Mouse (Mus musculus) embryo, embryonic 11 days (tissue): ENCODE results near the gene Pcyt1a.

Source experiments
- DNase-seq: peaks from one replicate; pipeline ENCODE4 v3.0.0-alpha.2; 2015

Pcyt1a gene

GRCm38 (mm10) chr16:32430474-32431046, at the start of gene Pcyt1a:
Gene Pcyt1a, plus strand, starts transcription at chr16:32430921.
- peak; percentile 96 for DNase-seq

DNA sequence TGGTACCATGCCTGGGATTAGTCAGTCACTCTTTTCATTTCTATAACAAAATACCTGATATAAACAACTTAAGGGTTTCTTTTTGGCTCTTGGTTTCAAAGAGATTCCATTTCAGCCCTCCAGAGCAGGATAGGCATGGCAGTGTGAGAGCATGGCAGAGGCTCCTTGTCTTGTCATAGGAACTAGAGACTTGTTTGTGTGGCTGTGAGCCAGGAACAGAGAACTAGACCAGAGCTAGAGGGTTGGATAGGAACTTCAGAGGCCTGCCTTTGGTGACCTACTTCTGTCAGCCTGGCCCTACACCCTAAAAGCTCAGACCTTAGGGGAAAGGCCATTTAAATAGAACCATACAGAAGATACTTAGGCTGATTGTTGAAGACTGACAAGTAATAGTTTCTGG, 47.8 kb upstream of the Pcyt1a start:
- DNase-seq = no peak

GRCm38 (mm10) chr16:32384885-32385284, 45.8 kb upstream of the Pcyt1a start:
- DNase-seq = no peak

GRCm38 (mm10) chr16:32386826-32387225, 43.9 kb upstream of the Pcyt1a start:
- DNase-seq = no peak

DNA sequence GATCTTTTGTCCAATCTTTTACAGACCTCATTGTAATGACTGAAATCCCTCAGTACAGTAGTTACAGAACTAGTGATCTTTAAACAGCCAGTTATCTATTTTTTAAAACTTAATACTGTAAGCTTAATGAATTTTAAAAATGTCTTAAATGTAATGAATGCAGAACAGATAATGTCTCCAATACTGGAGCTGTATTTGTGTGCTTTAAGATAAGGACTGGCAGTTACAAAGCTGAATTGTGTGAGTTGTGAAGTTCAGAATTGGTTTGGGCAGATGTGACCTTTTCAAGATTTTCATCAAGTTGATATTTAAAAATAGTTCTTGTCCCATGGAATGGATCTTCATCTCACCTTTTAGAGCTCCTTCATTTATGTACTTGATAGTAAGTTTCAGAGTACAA, 41.7 kb upstream of the Pcyt1a start:
- no peak for DNase-seq

DNA sequence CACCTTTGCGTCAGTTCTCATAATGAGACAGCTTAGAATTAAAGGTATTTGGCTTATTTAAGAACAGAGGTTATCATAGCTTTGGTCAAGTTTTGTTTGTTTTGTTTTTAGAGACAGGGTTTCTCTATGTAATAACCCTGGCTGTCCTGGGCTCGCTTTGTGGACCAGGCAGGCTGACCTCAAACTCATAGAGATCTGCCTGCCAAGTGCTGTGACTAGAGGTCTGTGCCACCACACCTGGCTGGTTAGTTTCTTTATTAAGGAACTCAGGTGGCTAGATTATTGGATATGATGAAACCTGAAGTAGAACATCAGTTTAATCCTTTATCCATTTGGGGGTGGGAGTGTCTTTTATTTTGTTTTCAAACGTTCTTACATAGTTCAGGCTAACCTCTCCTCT, 40.9 kb upstream of the Pcyt1a start:
- DNase-seq = no peak

DNA sequence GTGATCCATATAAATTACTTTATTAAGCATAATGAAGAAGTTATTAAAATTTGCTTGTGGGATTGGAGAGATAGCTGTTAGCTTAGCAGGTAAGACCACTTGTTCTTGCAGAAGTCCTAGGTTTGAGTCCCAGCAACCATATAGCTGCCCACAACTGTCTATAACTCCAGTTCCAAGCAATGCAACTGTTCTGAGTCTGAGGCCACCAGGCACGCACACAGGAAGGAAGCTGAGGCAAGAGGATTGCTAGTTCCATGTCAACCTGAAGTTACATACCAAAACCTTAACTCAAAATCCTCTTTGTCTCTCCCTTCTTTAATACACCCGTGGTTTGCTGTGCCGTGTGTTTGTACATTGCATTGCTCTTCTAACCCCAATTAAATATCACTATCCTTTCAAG, 39.8 kb upstream of the Pcyt1a start:
- no peak for DNase-seq

DNA sequence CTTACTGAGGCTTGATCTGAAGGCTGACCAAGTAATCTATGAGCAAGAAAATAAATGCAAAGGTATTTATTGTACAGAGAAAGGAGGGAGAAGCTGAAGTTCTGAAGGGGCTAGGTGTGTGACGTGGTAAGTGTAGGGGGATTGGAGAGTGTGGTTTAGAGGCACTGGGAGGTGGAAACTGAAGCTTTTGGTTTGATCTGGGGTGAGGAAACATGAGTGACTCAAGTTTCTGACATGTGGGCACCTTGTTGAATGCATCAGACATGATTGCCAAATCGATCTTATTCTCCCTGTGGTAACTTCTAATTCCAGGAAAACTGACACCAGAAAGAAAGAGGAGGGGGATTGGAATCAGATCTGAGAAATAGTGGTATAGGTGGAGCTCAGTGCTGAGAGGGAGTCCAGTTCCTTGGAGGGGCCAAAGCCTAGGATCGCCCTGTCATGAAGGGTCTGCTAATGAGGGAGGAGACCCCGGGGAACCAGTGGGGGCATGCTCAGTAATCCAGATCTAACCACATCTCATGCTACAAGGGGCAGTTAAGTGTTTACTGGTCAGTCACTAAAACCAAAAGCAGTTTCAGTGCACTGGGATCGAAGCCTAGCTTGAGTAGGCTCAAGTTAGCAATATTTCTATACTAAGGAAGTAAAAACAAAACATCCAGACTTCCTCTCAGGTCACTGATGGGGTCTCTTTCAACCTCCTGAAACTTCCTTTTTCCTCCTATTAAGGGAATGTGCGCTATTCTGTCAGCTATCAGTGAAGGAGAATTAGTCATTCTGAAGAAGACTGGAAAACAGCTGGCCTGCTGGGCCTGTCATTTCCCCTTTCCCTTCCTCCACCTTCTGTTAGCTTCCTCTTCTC, 34.8 kb upstream of the Pcyt1a start:
- no peak for DNase-seq

DNA sequence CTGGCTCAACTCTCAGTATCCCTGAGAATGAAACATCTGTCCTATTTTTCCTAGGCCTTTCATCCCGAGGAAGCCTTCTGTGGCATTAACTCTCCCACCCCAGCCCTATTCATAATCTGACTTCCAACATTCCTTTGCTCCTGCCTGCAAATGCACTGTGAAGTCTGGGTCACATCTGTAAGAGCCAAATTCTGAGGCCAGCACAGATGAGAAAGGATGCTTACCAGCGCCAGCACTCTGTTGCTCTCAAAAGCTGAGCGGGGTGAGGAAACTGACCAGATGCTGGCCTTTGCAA, 34.2 kb upstream of the Pcyt1a start:
- no peak for DNase-seq

DNA sequence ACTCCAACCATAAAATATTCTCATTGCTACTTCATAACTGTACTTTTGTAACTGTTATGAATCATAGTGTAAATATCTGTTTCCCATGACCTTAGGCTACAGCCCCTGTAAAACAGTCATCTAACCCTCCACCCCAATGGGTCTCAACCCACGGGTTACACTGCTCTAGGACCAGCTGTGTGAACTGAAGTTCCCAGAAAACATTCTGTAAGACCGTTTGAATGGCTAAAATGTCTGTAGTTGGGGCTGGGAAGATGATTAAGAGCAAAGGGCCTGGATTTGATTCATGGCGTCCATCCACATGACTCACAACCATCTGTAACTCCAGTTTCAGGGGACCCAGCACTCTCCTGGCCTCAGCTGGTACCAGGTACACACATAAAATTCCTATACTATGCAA, 32.5 kb upstream of the Pcyt1a start:
- DNase-seq = no peak

DNA sequence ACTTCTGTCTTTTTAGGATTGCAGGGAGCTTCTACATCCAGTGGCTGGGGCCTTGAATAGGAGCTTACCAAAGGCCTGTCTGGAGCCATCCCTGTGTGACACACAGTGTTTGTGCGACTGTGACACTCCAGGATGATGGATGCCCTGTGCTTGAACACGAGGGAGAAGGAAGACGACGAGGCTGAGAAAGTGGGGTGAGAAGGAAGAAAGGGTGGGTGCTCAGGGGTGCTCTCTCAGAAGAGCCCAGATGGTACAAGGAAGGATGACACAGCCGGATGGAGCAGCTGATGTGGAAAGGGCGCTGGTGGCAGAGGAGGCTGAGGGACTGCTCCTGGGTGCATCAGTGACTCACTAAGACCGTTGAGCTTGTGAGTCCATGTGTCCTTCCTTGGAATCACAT, 30.5 kb upstream of the Pcyt1a start, which contains the start of gene Tm4sf19:
Tm4sf19 (plus strand) TSS at position 240 of the 400 bp plus-strand sequence.
- no peak for DNase-seq

DNA sequence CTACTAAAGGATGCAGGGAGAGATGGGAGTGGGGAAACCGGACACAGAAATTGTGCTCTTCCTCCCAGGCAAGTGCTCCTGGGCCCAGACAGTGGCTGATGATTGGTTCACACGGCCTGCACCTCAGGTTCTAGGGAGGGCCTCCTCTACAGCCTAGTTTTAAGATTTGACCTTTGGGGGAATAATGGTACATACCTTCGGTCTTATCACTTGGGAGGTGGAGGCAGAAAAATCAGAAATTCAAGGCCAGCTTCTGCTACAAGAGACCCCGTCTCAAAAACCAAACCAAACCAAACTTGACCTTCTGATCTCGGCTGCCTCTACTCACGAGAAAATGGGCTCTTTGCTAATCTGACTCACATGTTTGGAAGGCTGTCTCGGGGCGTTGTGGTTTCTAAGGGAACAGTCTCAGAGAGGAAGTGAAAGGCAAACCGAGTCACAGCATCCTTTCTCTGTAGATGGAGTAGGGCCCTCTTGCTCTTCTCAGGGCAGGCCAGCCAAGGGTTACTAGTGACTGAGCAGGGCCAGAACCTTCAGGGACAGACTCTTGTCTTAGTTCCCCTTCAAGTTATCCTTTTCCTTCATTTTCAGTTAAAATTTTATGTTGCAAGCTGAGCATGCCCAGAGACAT, 29.3 kb upstream of the Pcyt1a start:
- DNase-seq = no peak

DNA sequence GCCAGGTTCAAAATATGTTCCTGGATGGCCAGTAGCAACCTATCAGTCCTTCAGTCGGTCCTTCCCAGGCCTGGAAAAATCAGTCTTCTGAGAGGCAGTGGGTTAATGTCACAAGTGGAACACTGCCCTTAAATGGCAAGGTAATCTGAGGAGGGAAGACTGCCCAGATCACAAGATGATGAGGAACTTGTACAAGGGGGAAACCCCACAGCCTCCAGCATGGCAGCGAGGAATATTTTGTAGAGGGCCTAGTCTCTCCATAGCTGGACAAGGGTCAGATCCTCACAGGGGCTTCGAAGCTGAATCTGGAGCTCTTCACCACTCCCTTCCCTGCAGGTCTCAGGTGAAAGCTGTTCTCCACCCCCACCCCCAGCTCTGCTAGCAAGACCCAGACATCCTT, 27.9 kb upstream of the Pcyt1a start:
- no peak for DNase-seq

GRCm38 (mm10) chr16:32405716-32406115, 25.0 kb upstream of the Pcyt1a start:
- DNase-seq = no peak

GRCm38 (mm10) chr16:32406671-32407070, 24.1 kb upstream of the Pcyt1a start:
- peak; percentile 15 for DNase-seq

- no peak for DNase-seq
Measured at GRCm38 (mm10) chr16:32407730-32408129, 23.0 kb upstream of the Pcyt1a start.

GRCm38 (mm10) chr16:32417457-32417856, 13.3 kb upstream of the Pcyt1a start:
- DNase-seq = no peak

DNA sequence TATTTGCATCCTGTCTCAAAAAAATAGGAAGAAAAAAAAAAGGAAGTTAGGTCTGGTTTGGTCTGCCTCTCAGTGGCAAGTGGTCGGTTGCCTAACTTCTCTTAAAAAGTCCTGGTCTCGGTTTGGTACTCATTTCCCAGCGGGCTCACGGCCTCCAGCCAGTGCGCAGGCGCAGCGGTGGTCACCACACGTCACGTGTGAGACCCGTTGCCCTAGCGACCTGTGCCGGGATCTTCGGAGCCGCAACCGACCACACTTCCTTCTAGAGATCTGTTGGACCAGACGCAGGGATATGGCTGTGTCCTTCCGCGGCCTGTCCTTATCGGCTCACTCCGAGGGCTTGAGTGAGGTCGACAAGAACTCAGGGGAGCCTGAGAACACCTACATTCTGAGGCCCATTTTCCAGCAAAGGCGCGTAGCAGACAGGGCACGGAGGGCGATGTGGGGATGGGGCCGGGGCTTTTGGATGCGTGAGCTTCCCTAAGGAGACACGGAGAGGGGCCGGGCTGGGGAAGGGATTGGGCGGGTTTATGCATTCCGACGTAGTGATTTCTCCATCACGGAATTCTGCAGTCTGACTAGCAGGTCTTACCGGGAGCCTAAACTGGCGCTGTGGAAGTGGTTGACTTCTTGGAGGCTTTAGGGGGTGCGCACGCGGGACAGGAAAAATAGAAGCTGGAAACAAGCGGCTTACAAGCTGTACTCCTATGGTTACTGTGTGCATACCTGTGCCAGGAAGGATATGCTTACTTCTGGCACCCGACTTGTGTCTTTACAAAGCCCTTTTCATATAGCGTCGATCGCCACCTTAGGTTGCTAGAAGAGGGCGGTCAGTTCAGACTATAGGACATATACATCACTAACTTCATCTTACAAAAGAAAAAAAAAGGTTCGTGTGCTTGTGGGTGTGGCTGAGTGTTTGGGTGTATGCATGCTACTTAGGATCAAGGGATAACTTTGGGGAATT, 10.9 kb upstream of the Pcyt1a start, which contains the start of gene Tctex1d2:
Tctex1d2 (plus strand) TSS at position 186 of the 967 bp plus-strand sequence.
- DNase-seq = peak; percentile 96

GRCm38 (mm10) chr16:32427506-32427905, 3.2 kb upstream of the Pcyt1a start:
- DNase-seq = no peak

DNA sequence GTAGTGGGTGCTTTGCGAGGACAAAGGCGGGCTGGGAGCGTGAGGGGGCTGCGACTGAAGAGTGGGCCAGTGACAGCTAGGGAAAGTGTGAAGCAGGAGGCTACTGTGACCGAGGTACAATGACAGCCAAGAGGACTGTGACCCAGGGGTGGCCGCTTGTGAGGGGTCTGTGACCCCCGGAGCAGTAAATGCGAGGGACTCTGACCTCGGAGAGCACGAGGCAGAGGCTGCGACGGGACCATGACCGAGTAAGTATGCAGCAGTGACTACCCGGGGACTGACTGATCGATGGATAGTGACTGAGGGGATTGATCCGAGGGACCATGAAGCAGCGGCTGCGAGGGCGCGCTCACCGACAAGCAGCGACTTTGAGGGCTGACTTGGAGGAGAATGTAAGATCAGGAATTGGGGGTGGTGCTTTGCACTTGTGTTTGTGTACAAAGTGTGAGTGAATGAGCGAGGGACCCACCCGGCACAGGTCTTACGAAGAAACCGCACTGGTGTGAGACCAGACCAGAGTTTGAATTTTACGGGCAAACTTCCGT, 398 bp downstream of the Pcyt1a start:
- DNase-seq = peak; percentile 50

DNA sequence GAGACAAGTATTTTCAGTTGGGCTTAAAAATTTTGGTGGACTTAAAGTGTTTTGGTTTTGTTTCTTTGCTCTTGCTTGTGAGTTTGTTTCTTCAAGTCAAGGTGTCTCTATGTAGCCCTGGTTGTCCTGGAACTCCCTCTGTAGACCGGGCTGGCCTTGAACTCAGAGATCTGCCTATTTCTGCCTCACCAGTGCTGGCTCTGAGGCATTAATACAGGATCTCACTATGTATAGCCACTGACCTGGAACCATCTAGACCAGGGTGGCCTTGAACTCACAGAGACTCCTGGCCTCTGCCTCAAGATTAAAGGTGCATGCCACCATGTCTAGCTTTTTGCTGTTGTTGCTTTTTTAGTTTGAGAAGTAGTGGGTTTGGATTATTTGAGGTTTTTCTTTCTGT, 1.2 kb downstream of the Pcyt1a start:
- DNase-seq = no peak

GRCm38 (mm10) chr16:32433138-32433537, 2.4 kb downstream of the Pcyt1a start:
- DNase-seq = no peak

GRCm38 (mm10) chr16:32434066-32434465, 3.3 kb downstream of the Pcyt1a start:
- DNase-seq = no peak
